Mouse (Mus musculus) T-helper 1 cell (primary cell): ENCODE data around the gene Hdac5.

Source experiments
- in situ Hi-C: fragments of 300-600 bp; cut with MboI, MseI; formaldehyde crosslinking; loops from one replicate; pipeline ENCODE4 v1.15.1; 2025; ENCODE audit warnings: high pct_unique_total_duplicates

Gene Hdac5

DNA sequence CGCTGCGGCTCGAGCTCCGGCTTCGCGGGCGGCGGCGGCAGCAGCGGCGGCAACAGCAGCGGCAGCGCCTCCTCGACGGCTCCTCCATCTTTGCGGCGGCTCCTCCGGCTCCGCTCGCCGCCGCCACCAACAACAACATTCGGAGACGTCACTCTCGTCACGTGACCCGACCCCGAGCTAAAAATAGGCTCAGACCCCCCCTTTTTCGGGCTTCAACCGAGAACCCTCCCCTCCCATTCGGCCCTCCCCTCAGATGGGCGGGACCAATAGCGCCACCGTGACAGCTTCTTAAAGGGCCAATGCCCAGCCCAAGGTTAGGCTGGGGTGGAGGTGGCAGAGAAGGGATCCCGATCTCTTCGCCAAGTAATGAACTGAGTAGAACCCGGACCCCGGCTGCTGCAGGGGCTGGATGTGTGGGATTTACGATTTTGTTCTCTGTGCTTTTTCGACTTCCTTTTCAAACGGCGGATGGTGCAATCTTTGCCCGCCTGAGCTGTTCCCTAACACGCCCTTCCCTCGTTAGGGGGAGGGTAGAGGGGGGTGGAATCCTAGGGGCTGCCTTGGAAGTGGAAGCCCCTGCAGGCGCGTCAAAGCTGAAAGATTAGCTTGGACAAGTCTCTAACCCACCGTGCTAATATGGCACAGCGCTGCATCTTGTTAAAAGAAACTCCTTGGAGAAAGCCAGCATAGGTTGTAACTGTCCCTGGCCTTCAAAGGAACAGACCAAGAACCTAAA, at the start of gene Hdac5:
TSS of gene Hdac5 (minus strand) at position 161 of the 736 bp plus-strand sequence.
- in situ Hi-C loops, result no loop called here

DNA sequence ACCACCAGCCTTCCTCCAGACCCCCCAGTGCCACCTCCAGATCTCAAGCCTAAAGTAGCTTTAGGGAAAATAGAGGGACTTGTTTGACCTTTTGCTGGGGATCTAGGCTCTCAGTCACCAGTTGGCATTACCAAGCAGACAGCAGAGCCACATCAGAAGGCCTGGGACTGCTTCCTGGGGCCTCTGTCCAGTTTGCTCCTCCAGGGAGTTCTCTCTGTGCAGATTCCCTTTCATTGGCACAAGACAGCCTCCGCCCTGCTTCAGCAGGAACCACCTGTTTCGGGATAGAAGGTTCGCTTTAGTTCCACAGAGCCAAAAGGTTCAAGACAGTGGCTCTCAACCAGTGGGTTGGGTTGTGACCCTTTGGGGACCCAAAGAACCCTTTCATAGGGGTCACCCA, 49.6 kb upstream of the Hdac5 start:
- in situ Hi-C loops, result no loop called here

DNA sequence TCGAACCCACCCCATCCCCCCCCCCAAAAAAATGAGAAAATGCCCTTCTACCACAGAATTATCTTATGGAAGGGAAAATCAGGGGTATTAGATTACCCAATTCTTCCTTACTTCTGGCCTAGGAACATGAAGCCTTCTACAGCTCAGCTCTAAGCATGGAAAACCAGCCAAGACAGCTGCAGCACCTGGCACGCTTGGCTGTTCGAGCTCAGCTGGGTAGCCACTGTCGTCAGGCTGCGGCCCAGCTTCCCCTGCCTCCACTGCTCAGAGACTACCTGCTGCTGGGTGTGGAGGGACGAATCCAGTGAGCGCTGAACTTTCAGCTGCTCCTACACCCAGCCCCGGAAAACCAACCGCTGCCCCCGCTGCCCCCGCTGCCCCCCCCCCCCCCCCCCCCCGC, 47.8 kb upstream of the Hdac5 start:
- in situ Hi-C loops, result no loop called here

DNA sequence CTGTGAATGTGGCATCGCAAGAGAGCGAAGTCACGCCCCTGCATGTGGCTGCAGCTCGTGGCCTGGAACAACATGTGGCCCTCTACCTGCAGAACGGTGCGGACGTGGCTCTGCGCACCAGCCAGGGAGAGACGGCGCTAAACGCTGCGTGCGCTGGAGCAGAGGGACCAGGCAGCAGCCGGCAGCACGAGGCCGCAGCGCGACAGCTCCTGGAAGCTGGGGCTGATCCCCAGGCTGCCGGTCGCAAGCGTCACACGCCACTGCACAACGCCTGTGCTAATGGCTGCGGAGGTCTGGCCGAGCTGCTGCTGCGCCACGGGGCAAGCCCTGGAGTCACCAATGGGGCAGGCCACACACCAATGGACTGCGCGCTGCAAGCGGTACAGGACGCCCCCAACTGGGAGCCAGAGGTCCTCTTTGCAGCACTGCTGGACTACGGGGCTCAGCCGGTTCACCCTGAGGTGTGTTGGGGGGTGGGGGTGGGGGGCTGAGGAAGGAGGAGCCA, 46.5 kb upstream of the Hdac5 start:
- in situ Hi-C loops, result no loop called here

DNA sequence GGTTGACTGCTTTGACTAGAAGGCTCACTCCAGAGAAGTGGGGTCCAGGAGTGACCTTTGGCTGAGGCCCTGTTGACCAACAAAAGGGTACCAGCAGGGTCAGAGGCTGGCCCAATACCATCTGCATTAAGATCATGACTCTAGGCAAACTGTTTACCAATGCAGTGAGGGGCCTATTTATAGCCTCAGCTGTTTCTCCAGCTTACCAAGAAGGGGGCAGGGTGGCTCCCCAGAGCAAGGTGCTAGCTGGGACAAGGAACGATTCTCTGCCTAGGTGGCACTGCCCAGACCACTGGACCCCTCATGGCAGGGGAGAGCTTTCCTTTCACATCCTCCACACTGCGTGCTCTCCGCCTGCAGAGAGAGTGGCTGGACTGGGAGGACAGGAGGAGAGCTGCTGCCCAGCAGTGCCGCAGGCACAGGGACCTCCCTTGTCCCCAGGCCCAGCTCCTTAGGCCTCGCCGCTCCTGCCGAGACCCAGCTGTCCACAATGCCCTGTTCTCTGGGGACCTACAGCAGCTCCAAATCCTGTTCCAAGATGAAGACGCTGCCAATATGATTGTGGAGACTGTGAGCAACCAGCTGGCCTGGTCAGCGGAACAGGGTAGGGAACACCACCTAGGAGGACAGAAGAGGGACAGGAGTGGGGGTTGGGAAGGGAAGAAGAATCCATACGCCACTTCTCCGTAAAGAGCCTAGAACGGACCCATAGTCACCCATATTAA, 38.7 kb upstream of the Hdac5 start, which contains the start of gene Asb16:
TSS of gene Asb16 (plus strand) at position 224 of the 725 bp plus-strand sequence.
- in situ Hi-C loops, result no loop called here

DNA sequence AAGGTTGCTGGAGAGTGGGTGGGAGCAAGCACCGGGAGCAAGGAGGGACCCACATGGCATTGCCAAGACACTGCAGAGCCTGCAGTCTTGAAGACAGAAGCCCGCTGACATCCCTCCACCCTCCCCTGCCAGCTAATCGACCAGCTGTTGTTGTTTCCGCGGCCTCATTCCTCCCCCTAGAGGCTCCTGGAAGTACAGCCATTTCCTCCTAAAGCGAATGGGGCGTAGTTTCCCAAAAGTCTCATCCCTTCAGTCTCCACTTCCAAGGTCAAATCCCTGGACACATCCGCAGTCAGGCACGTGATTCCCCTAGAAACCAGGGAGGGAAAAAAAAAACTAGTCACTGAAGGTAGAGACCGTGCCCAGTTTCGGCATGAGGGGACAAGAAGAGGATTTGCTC, 37.5 kb upstream of the Hdac5 start:
- in situ Hi-C loops, result no loop called here

DNA sequence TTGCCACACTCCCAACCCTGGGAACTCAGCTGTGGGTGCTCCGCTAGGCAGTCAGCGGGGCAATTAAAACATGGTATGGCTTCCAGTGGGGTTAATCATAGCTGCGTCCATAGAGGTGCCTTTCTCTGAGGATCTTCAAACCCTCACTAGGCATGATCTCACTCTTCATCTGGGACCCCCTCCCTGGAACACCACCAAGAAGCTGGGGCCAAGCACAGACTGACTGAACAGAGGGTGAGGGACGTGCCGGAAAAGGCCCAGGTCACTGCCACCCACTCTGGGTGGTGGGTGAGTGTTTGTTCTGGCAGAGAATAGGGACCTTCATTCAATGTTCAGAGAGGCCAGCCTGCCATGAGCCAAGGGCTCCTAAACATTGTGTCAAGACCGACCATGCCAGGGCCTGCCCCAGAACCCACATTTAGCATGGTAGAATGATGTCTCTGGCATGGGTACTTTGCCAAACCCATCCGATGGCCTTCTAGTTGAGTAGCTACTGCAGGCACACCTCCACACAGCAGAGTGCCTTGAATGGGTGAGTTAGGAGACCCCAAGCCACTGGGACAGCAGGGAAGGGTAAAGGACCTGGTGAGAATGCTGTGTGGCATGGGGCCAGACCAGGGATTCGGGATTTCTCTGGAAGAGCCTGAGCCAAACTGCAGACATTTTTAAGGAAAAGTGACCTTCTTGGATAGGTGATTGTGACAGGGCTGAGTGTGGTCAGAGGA, 36.8 kb upstream of the Hdac5 start:
- in situ Hi-C loops, result no loop called here

DNA sequence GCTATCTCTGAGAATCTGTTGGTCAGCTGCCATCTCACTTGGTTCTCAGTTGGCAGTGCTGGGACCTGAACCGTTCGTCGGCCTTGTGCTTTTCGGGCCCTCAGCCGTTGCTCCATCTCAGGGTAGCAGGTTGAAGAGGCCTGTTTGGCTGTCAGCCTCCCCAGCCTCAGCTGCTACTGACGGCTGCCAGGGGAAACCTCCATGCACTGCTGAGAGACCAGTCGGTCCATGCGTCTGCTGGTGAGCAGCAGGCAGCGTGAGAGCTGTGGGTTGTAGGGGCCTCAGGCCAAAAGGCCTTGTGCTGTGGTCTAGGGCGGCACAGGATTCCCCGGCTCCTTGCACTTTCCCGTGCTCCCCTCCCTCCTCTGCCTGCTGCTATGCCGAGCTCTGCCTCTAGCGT, 35.9 kb upstream of the Hdac5 start:
- in situ Hi-C loops, result no loop called here

DNA sequence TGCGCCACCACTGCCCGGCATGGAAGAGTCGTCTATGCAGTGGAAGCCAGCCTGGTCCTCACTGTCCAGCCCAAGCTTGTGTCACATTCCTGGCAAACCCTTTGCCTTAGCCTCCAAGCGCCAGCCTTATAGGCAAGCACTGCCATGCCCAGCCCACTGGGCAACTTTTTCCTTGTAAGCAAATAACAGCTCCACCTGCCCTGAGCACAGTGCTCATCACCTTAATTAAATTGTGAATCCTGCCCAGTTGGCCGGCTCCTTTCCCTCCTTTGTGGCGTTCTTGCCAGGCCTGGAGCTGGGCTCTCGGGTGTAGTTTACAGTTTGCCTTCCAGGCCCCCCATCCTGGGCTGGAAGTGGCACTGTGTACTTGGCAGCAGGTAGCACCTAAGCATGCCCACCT, 33.2 kb upstream of the Hdac5 start:
- in situ Hi-C loops, result no loop called here

DNA sequence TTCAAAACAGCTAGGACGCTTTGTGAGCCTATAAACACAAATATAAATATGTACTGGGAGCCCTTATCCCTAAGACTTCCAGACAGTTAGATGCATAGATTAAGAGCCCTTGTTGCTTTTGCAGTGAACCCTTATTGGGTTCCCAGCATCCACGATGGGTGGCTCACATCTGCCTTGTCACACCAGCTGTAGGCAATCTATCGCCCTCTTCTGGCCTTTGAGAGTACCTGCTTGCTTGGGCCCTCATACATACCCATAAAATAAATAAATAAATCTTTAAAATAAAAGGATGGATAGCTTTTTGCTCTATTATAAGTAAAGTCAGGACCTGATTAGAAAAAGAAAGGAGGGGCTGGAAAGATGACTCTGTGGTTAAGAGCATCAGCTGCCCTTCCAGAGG, 28.6 kb upstream of the Hdac5 start:
- in situ Hi-C loops, result no loop called here

DNA sequence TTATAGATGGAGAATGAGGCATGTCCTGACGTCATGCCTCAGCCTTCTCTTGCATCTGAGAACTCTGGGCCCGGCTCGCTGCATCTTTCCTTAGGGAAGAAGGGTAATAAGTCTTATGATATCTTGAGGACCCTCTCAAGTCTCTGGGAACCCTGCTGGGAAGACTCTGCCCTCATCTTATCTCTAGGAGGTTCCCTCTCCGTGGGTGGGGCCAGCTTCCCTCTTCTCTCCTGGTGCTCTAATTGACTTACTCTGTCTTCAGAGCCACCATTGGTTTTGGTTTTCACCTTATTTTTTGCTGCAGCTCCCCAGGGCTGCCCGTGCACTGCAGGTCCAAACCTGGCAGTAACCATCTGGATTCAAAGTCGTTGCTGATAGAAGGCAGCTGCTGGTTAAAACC, 28.1 kb upstream of the Hdac5 start:
- in situ Hi-C loops, result no loop called here

DNA sequence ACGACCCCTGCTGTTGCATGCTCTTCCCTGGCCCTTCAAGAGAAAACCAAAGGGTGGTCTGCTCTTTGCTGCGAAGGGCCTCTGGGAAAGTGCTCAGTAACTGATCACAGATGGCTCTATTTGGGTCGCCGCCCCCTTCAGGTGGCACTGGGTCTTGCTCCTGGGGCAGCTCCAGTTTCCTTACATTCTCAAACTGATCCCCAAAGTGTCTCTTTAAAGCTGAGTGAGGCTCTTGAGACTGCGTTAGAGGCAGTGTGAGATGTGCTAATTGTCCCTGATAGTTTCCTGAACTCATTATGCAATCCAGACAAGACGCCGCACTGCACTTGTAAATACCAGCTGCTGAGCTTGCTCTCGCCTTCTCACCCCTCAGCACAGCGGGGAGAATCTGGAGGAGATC, 27.5 kb upstream of the Hdac5 start:
- in situ Hi-C loops, result no loop called here

DNA sequence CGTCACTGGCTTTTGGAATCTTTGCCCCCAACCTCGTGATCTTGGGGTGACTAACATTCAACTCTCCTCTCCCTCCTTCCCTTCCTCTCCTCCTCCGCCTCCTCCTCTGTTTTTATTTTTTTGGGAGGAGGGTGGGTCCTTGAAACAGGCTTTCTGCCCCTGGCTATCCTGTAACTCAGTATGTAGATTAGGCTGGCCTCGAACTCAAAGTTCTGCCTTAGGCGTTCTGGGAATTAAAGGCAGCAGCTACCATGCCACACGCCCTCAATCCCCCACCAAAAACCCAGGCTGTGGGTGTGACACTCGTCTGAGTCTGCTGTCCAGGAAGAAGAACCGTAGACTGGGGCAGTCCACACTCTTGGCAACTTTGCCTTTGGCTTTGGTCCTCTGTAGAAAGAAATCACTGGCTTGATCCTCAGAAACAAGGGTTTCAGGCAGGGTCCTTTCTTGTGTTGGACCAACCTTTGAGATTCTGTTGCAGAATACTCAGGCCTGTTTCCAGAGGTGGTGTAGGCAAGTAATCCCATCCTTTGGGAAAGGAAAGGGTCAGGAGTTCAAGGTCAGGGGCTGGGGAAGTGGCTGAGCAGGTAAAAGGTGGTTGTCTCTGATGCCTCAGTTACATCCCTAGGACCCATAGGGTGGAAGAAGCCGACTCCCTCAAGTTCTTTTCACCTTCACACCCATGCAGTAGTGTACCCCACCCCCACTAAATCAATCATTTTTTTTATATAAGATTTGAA, 19.6 kb upstream of the Hdac5 start:
- in situ Hi-C loops, result no loop called here

DNA sequence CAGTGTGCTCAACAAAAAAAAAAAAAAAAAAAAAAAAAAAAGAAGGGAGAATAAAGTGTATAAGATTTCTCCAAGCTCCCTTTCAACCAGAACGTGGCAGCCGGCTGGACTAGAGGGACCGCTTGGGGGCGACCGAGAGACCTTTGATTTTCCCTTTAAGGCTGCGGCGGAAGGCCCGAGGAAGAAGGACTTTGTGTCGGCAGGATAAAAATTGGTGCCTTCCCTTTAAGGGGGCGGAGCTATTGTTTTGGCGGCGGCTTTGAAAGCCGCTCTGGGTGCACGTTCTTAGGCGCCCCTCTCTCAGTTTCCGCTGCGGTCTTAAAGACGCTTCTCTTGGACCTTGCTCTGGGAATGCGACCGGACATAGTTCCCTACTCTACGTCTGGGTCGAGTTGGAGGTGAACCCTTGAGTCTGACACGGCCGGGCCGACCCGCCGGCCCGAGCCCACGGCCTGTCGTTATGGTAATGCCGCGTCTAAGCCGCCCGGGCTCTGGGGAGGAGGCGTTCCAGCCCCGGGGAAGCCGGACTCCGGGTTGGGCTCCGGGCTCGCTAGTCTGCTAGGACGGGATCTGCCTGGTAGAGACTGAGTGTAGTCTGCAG, 18.8 kb upstream of the Hdac5 start, which contains the start of gene BC030867:
TSS of gene BC030867 (plus strand) at position 253 of the 601 bp plus-strand sequence.
- in situ Hi-C loops, result no loop called here

DNA sequence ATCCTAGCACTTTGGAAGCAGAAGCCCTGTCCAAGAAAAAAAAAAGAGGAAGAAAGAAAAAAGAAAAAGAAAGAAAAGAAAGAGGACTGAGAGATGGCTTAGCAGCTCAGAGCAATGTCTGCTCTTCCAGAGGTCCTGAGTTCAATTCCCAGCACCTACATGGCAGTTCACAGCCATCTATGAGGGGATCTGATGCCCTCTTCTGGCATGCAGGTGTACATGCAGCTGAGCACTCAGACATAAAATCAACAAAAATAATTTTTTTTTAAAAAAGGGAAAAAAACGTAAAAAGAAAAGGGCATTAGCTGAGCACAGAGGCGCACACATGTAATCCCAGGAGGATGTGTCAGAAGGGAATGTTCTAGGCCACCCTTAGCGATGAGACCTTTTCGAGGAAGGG, 16.9 kb upstream of the Hdac5 start:
- in situ Hi-C loops, result no loop called here

DNA sequence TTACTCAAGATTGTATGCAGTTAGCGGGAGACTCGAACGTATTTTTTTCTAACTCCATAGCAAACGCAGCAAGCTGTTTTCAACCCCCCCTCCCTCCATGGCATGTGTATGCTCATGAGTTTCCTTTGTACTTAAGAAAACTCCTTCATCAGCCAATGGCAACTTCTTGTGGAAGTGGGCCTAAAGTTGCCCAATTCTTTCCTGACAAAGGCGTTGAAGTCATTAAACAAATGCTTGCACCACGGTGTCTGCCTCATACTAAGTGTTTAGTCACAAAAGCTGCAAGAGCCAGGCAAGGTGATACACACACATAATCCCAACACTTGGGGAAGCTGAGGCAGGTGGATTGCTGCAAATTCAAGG, 16.3 kb upstream of the Hdac5 start:
- in situ Hi-C loops, result no loop called here

DNA sequence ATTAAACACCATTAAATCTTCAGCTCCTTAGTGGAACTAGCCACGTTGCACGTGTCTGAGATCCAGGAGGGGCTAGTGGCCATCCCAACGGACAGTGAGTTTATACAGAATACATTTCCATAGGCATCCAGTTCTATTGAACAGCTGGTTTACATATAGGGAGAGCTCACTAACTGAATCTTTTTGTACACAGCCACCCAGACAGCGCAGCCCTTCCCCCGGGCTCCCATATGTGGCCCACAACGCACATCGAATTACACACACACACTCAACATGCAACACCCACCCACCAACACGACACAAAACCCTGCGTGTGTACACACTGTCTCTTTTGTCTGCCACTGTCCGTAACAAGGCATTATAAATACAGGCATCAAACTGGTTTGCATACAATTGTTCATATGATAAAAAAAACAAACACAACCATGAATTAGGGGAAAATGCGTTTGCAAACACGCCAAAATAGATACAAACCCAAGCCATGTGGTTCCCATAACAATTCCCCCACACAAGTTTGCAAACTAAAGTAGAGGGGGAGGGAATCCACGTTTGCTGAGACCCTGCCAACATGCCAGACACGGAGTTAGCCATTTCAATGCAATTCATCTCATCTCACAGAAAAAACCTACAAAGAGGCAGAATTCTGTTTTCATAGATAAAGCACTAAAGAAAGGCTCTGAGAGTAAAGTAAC, 15.8 kb upstream of the Hdac5 start:
- in situ Hi-C loops, result no loop called here

DNA sequence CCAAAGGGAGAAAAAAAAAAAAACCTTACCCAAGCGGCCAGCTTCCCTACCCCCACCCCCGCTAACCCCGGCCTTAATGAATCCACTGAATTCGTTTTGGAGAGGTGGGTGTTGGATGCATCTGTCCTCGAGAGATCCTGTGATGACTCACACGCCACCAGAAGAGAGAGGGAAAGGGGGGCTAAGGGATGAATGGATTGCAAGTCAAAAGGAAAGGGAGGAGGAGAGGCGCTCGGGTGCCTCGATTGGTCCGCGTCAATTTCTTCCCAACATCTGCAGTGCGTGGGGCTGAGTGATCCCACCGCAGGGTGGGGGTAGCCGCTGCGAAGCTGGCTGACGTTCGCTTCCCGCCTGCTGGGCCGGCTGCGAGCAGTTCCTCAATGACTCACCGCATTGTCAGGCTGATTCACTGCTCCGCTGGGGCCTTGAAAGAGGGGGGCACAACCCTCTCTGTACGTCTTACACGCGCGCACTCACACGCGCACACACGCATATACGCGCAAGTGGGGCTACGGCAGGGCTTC, 15.0 kb upstream of the Hdac5 start:
- in situ Hi-C loops, result no loop called here

DNA sequence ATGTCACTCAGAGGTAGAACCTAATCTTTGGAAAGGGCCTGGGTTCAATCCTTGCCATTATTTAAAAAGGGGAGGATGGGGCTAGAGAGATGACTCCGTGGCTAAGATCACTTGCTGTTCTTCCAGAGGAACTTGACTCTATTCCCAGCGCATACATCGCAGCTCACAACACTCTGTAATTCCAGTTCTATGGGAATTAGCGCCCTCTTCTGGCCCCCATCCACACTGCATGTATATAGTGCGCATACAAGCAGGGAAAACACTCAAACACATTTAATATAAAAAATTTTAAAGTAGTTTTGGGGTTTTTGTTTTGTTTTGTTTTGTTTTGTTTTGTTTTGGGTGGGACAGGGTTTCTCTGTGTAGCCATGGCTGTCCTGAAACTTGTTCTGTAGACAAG, 11.9 kb upstream of the Hdac5 start:
- in situ Hi-C loops, result no loop called here

DNA sequence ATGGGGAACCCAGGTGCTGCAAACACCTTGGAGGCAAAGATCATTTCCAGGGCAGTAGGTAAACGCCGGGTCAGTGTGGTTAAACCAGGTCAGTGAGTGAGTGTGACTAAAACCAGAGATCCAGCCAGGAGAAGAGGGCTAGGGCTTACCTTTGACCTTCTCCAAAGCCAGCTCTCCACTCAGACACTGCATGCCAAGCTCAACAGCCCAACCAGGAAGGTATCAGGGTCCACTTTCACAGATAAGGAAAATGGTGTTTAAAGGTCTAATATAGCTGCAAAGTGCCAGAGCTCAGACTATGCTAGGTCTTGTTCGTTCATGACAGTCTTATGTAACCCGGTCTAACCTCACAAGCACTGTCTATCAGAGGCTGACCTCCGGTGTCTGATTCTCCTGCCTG, 11.3 kb upstream of the Hdac5 start:
- in situ Hi-C loops, result no loop called here
